Mouse (Mus musculus) heart, adult 8-10 months (tissue): ENCODE data around the gene Hcn2. TPM values are rescaled to one million over a fixed set of nuclear protein-coding genes. Genes with fewer than 3 reads are reported as not detected.
"Not testable (repeated sequence)": the region's sequence is repeated elsewhere in the genome, so short reads cannot be mapped to it uniquely, and the experiment has no call there.

ENCODE experiments used
- DNase-seq: peaks from one replicate; pipeline ENCODE4 v3.0.0; 2022; ENCODE audit warnings: low spot score
- total RNA-seq, 4 experiments: library from RNA; stranded (reverse); gene quantifications; 2 replicates each; pipeline ENCODE4 v1.2.4; 2022

Hcn2 gene
- total RNA-seq, 4 experiments from 2014 or later, result 13.7 to 16.7 (median 15.1) TPM

DNA sequence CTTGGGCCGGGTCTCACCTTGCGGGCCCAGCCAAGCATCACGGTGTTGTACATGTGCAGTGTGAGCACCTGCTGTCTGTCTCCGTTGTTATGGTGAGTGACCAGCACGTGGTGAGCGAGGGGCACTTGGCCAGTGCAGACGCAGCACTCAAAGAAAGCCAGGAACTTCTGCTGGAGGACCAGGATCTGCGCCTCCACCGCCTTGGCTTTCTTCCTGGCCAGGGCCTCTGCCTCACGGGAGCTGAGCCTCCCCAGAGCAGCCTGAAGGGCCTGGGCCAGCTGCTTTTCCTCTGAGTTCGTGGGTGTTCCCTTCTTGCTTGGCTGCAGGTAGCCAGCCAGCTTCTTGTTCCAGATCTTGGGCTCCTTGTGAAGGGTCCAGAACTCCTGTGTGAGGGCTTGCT lies 26.7 kb downstream of the Hcn2 start:
- DNase-seq, result no peak

DNA sequence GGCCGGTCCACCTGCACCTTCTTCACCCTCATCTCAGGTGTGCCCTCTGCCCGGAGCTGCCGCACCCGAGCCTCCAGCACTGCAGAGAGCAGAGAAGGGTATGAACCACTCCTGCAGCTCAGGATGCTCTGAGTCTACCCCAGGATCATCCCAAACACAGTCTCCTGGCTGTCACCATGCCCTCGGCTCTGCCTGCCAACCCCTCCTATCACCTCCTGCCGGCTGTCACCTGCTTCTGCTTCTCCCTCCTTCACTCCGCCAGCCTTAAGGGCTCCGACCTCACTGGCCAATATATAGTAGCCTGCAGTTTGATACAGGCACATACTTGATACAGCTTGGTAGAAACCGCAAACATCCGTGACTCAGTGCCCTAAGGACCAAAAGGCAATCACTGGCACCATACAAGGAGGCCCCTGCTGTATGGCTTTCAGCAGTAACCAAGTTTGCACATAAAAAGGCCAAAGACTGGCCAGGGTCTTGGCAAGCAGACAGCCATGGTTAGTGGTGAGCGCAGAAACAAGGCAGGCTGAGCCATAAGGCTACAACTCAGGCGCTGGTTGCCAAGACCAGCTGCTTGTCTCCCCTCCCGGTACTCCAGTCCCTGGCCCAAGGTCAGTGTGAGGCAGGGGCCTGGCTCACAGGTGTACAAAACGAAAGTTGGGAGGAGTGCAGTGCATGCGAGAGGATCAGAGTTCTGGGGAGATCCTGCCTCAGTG lies 27.4 kb downstream of the Hcn2 start:
- no peak for DNase-seq

DNA sequence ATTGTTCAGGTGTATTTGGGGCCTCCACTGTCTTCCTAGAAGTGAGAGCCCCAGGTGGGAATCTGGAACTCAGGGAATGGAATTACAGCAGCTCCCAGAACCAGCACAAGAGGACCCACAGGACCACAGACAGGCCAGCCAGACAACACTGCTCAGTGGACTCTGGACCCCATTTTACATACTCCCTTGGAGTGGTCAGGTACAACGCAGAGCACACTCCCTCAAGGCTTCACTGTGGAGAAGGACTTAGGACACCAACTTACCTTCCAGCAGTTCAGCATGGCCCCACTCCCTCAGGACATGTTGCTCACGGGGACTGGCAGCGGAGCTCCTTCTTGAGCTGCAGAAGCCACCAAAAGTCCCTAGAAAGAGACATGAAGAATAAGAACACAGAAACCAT lies 29.0 kb downstream of the Hcn2 start:
- no peak for DNase-seq

GRCm38 (mm10) chr10:79745898-79746773 lies 29.7 kb downstream of the Hcn2 start, which contains the start of gene Polrmt:
Gene Polrmt, minus strand, starts transcription at chr10:79746581.
- peak; percentile 98 for DNase-seq

GRCm38 (mm10) chr10:79746774-79747151 lies 30.3 kb downstream of the Hcn2 start:
- DNase-seq, result no peak

GRCm38 (mm10) chr10:79748496-79748895 lies 32.1 kb downstream of the Hcn2 start:
- DNase-seq, result no peak

- DNase-seq, result peak; percentile 30
These were observed 38.6 kb downstream of the Hcn2 start, which contains the start of gene Fgf22 for GRCm38 (mm10) chr10:79754856-79755516. Gene Fgf22, plus strand, starts transcription at chr10:79755076.

DNA sequence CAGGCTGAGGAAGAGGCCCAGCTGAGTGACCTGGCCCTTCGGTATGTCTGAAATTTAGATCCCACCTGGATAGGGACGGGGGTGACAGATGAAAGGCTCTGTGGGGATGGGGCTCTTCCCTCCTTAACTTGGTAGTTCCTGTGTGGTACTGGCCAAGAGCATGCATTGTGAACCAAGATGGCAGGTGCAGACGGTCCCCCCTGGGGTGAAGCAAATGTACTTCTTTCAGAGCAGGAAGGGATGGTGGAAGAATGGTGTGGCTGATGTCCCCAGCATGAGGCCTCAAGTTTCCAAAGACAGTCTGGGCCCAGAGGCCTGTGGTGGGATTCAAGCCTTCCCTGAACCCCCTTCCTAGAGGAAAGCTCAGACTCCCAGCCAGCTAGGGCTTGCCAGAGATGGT lies 39.4 kb downstream of the Hcn2 start:
- DNase-seq, result no peak

DNA sequence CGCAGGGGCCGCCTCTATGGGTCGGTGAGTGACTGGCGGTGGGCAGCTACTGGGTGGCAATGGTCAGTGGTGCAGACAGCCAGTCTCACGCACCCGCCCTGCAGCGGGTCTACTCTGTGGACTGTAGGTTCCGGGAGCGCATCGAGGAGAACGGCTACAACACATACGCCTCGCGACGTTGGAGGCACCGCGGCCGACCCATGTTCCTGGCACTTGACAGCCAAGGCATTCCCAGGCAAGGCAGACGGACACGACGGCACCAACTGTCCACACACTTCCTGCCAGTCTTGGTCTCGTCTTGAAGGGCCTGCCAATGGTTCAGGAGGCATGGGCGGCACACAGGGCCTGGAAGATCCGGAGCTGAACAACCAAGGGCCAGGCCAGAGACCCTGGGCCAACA lies 40.2 kb downstream of the Hcn2 start:
- no peak for DNase-seq

DNA sequence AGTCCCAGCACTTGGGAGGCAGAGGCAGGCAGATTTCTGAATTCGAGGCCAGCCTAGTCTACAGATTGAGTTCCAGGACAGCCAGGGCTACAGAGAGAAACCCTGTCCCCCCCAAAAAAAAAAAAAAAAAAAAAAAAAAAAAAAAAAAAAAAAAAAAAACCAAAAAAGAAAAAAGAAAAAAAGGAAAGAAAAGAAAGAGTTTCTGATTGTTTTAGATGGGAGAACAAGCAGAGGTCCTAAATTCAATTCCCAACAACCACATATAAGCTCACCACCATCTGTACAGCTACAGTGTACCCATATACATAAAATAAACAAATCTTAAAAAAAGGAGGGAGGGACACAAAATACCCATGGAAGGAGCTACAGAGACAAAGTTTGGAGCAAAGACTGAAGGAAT lies 43.2 kb downstream of the Hcn2 start:
- DNase-seq, result not testable (repeated sequence)

DNA sequence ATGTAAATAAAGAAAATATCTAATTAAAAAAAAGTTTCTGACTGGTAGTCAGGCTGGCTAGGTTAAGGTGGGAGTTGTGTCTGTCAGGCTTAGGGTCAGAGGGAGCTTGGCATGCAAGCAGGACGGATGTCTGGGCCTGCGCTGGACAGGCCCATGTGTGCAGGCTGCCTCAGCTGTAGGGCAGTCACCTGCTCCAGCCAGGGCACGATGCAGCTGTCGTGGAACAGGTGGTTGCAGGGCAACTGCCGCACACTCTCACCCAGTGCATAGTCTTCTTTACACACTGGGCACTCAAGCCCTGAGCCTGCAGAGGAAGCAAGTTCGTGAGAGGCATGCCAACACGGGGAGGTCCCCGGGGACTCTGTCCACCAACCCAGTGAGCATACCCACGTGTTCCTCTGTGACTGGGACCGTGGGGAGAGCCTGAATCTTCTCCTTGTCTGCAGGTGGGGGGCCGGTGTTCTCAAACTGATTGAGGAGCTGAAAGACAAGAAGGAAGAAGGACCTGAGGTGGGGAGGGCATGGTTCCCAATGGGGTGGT lies 44.2 kb downstream of the Hcn2 start:
- DNase-seq, result no peak

- no peak for DNase-seq
These were observed 46.4 kb downstream of the Hcn2 start for GRCm38 (mm10) chr10:79762875-79763274.

DNA sequence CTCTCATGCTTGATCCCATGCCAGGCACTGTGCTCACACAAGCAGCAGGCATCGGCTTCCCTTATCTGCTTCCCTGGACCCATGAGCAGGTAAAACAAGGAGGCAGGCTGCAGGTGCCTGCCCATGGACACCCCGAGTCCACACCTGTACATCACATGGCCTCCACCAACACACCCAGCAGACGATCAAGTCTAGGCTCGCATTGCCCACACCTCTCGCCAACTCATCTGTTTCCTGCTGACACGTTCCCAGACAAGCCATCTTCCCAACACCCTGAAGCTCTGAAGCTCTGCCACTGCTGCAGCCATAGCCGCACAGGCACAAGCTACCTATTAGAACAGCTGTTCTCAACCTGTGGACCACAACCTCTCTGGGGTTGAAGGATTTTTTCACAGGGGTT lies 47.8 kb downstream of the Hcn2 start:
- DNase-seq, result no peak

DNA sequence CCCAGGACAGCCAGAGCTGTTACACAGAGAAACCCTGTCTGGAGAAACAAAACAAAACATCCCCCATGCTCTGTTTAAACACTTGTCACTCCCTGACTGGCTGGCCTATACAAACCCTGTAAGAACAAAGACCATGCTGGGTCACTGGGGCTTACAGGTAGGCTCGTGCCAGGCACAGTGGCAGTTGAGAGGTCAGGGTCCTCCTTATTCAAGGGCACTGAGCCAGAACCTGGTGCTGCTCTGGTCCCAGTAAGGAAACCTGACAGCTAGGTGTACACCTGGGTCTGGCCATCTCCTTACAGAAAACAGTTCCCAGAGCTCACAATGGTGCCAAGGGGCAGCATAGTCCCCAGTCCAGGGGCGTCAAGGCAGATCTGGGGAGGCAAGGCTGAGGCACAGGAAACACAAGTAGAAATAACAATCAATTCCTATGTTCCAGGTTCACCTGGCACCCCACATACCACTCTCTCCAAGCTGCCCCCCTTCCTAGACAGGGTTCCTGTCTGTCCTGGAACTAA lies 48.9 kb downstream of the Hcn2 start:
- no peak for DNase-seq

- no peak for DNase-seq
These were observed 49.6 kb downstream of the Hcn2 start for GRCm38 (mm10) chr10:79766001-79766507.

- peak; percentile 99 for DNase-seq
These were observed 50.3 kb downstream of the Hcn2 start, which contains the start of gene Rnf126 for GRCm38 (mm10) chr10:79766508-79767325. Gene Rnf126, minus strand, starts transcription at chr10:79766952.

DNA sequence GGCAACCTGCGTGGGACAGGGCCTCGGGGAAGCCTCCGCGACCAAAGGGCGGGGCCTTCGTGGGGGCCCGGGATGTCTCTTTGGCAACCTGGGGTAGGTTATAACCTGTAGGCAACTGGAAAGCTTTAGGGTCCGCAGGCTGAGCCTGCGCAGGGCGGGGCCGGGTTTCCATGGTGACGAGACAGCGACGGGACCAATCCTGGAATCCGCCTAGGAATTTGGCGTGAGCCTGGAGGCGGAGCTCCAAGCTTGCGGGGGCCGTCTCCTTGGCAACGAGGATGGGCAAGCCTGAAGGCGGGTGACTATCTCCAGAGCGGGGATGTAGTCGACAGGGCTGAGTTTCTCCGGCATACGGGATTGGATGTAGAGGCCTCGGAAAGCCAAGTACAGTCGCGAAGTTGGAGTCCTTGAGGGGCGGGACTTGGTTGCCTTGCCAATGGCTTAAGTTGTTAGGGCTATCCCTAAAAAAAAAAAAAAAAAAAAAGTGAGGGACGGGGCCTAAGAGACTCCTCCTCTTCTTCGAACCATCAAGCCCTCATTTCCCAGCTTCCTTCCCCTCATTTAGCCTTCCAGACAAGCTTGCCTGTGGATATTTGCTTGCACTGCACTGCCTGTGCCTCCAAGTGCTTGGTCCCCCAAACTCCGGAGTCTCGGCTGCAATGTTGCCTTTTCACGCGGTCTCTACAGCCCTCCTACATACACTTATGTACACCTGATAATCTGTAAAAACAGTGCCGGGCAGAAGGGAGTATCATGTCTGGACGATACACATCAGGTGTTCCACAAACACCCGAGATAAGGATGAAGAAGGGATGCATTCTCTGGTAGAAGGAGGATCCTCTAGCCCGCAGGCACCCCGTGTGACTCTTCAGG lies 51.2 kb downstream of the Hcn2 start:
- DNase-seq, result peak; percentile 85

DNA sequence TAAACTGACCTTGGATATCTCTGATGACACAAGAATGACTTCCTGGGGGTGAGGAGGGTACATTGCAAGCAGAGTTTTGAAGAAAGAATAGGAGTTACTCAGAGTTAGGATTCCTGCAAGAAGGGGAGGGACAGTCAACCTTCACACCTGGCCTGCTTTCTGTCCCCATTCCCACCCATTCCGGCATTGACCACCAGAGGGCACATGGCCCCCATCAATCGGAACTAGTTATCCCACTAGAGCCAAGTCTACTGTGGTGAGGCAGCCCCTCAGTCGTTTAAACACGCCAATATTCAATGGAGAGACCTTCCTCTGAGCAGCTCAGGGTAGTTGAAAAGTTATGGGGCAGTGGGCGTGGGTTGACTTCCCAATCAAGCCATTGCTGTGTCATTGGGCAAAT lies 52.0 kb downstream of the Hcn2 start:
- peak; percentile 72 for DNase-seq

DNA sequence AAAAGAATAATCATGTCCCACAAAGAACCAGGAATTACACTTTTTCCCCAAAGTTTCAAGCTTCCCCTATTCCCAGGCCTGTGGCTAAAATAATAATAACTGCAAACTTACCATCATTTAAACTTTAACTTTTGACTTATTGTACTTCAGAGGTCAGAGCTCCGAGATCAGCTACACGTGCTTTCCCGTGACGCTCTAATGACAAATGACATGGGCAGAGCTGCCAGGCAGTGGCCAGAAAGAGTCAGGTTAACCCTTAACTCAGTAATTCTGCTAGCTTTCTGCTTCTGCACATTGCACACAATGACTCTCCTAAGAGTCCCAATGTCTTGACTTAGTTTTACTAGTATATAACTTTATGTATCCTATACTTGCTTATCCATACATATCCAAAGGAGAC lies 52.9 kb downstream of the Hcn2 start:
- no peak for DNase-seq

GRCm38 (mm10) chr10:79772320-79772719 lies 55.9 kb downstream of the Hcn2 start:
- DNase-seq, result no peak
